Mouse (Mus musculus): Measurements from ENCODE around the gene Calml4. TPM values are rescaled to one million over a fixed set of nuclear protein-coding genes. Genes with fewer than 3 reads are reported as not detected.

The Calml4 gene
- total RNA-seq (2023) = 1 to 10 TPM in 1 of 2 experiments, not detected in 1; 2.2 TPM

DNA sequence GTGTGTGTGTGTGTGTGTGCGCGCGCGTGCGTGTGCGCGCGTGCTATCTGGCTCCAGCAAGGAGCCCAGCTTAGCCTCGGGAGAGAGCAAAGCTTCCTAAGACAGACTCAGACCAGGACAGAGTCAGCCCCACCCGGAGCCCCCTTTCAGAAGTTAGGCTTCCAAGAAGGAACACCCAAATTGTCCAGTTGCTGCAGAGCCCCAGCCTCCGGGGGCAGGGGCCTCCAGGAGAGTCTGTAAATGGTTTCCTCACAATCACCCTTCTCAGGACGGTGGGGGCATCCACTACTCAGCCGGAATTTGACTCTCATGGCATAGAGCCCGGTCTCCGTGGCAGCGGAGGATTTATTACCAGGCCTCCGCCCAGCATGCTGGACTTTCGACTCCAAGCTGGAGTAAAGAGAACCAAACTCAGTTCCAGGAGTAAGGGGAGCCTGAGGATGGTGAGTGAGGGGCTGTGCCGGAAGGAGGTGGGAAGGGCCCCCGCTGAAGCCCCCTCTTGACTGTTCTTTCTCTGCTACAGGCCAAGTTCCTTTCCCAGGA, at the start of gene Calml4:
Calml4 (plus strand) TSS at position 362 of the 543 bp plus-strand sequence.

DNA sequence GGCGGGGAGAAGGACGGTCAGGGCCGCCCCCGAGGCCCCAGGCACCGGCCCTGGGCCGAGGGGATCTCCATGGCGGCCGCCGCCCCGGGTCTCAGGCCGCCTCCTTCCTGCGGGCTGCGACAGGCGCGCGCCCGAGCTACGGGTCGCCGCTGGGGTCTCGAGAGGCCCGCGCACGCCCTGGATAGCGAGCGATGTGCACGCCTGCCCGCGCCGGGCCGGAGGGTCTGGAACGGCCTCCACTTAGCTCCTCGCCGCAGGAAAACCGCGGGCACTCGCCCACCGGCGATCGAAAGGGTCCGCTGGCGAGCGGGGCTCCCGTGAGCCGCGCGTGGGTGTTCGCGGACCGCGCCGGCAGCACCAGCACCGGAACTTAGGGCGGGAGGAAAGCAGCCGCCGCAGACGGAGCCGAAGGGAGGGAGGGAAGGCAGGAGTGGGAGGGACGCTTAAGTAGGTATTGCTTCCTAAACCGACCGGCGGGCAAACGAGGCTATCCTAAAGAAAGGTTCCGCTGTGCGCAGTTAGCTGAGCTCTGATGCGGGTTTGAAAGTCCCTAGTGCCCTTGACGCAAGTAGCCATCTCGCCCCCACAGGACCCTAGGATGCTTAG, 46.3 kb upstream of the Calml4 start, which contains the start of gene Fem1b:
Fem1b (minus strand) TSS at position 419 of the 606 bp plus-strand sequence.

DNA sequence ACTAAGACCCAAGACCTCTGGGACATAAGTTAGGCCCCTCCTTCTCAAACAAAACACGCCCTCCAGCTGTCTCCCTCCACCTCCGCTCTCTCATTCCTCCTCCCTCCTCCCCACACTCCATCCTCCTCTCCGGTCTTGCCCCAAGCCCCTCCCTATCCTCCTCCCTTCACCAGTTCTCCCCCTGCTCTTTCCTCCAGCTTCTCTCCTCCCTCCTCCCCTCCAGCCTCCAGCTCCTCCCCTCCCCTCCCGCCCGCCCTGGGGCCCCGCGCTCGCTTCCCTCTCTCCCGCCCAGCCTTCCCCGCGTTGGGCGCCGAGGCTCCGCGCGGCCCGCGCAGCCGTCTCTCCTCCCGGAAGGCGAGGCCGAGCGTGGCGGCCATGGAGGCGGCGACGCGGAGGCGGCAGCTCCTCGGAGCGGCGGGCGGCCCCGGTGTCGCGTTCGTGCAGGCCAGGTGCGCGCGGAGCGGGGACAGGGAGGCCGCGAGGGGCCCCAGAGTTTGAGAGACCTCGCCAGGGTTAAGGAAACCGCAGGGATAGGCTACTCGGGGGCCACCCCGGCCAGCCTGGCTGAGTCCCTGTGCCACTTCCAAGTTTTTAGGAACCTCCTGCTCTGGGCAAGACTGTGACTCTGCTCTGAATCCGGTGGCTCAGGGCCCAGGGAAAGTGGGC, 19.2 kb upstream of the Calml4 start, which contains the start of gene Cln6:
Cln6 (plus strand) TSS at position 280 of the 666 bp plus-strand sequence.

Other genes starting within 250 kb of the Calml4 start
- not detected for gene Itga11, start 180.3 kb upstream of the Calml4 start, total RNA-seq (2023)
- gene Fem1b, start 46.1 kb upstream of the Calml4 start, total RNA-seq (2023) = 10 to 100 TPM; 12.4 to 12.7 TPM
- gene Cln6, start 19.3 kb upstream of the Calml4 start, total RNA-seq (2023) = 10 to 100 TPM; 27.9 to 32.0 TPM
- gene Pias1, start 129.8 kb downstream of the Calml4 start, total RNA-seq (2023) = 100 to 1,000 TPM; 104 to 107 TPM

All from monocyte, adult 59 days (primary cell).